ENCODE assay signal across 31 mouse cellular contexts in genomic region chr16:93145617-93146016, GRCm38 (mm10).
"Had no signal": no experiment of that assay in that cellular context is flagged by ENCODE, and none has a peak within 500 bp of the region (broad histone marks: within the 10 kb centered on the region; RNA-seq: fewer than 3 reads in every experiment).

No protein-coding gene starts in this region.

- H3K27me3 ChIP-seq: limb, embryonic 15.5 days; lung, embryonic 15.5 days; midbrain, embryonic 12.5 days; midbrain, embryonic 13.5 days; midbrain, embryonic 15.5 days; neural tube, embryonic 12.5 days had no signal

- H3K27ac ChIP-seq: left cerebral cortex, adult 2 months; limb, embryonic 10.5 days; limb, embryonic 12.5 days; limb, embryonic 13.5 days; limb, embryonic 15.5 days; liver, embryonic 14.5 days; lung, embryonic 15.5 days; macrophage; midbrain, embryonic 10.5 days; midbrain, embryonic 12.5 days; midbrain, embryonic 13.5 days; midbrain, embryonic 15.5 days; neural tube, embryonic 12.5 days had no signal

- H3K4me3 ChIP-seq: left cerebral cortex, adult 2 months; limb, embryonic 10.5 days; limb, embryonic 12.5 days; limb, embryonic 13.5 days; limb, embryonic 15.5 days; liver, embryonic 13.5 days; lung, embryonic 15.5 days; megakaryocyte, embryonic 14.5 days; midbrain, embryonic 10.5 days; midbrain, embryonic 12.5 days; midbrain, embryonic 13.5 days; midbrain, embryonic 15.5 days; myocyte; neural tube, embryonic 12.5 days had no signal

- H3K4me2 ChIP-seq: limb, embryonic 12.5 days; limb, embryonic 13.5 days; limb, embryonic 15.5 days; liver, embryonic 11.5 days; liver, embryonic 13.5 days; lung, embryonic 14.5 days; lung, embryonic 15.5 days; midbrain, embryonic 11.5 days; midbrain, embryonic 12.5 days; midbrain, embryonic 13.5 days; midbrain, embryonic 15.5 days; neural tube, embryonic 12.5 days had no signal

- H3K9ac ChIP-seq: limb, embryonic 12.5 days; limb, embryonic 13.5 days; limb, embryonic 15.5 days; liver, embryonic 13.5 days; liver, embryonic 14.5 days; liver, postnatal 0 days; lung, embryonic 14.5 days; lung, embryonic 15.5 days; midbrain, embryonic 12.5 days; midbrain, embryonic 13.5 days; midbrain, embryonic 15.5 days; neural tube, embryonic 12.5 days had no signal

- H3K36me3 ChIP-seq: limb, embryonic 10.5 days; limb, embryonic 12.5 days; limb, embryonic 13.5 days; limb, embryonic 15.5 days; liver, embryonic 13.5 days; lung, embryonic 15.5 days; midbrain, embryonic 10.5 days; midbrain, embryonic 12.5 days; midbrain, embryonic 13.5 days; midbrain, embryonic 15.5 days; neural tube, embryonic 12.5 days had no signal

- H3K9me3 ChIP-seq: limb, embryonic 10.5 days; limb, embryonic 12.5 days; limb, embryonic 13.5 days; limb, embryonic 15.5 days; liver, embryonic 13.5 days; lung, embryonic 15.5 days; midbrain, embryonic 10.5 days; midbrain, embryonic 12.5 days; midbrain, embryonic 13.5 days; midbrain, embryonic 15.5 days; neural tube, embryonic 12.5 days had no signal

- H3K4me1 ChIP-seq: limb, embryonic 12.5 days; limb, embryonic 13.5 days; lung, embryonic 15.5 days; midbrain, embryonic 10.5 days; midbrain, embryonic 12.5 days; midbrain, embryonic 15.5 days; neural tube, embryonic 12.5 days had no signal

- DNase-seq: left cerebral cortex, postnatal 4 days; liver; liver, embryonic 13.5 days; liver, postnatal 0 days; lung, adult 18-20 months; lung, adult 2 months; lung, embryonic 14.5 days; lung, postnatal 10 days; lung, postnatal 14 days; lung, postnatal 36 days; lung, postnatal 4 days; midbrain, embryonic 14.5 days had no signal

- ATAC-seq: liver, postnatal 0 days; lung, postnatal 0 days; midbrain, embryonic 13.5 days; midbrain, embryonic 15.5 days; midbrain, embryonic 16.5 days had no signal
